Mouse (Mus musculus) lung, embryonic 14.5 days (tissue): Measurements from ENCODE around the gene Ypel4. TPM values are rescaled to one million over a fixed set of nuclear protein-coding genes. Genes with fewer than 3 reads are reported as not detected.

Experiments
- ATAC-seq: fragments of 200-750 bp; cut with Nextera tagmentation; 2 replicates; pipeline ENCODE4 v1.8.0; 2017; ENCODE audit warnings: mild to moderate bottlenecking, moderate TSS enrichment, moderate library complexity; ENCODE audit not compliant: insufficient read depth
- DNase-seq: peaks from one replicate; pipeline ENCODE4 v3.0.0-alpha.2; 2015
- H3K27ac ChIP-seq: fragments of 300-500 bp; sonication (generic); 2 replicates; pipeline ENCODE4 v1.5.1; 2014; ENCODE audit warnings: low read depth, mild to moderate bottlenecking, moderate library complexity
- H3K27me3 ChIP-seq: fragments of 300-500 bp; sonication (generic); 2 replicates; pipeline ENCODE4 v1.6.1; 2014; ENCODE audit warnings: low read length, control low read depth; ENCODE audit not compliant: insufficient read depth
- H3K36me3 ChIP-seq: fragments of 300-500 bp; sonication (generic); 2 replicates; pipeline ENCODE4 v1.6.1; 2014; ENCODE audit warnings: control low read depth; ENCODE audit not compliant: insufficient read depth
- H3K4me1 ChIP-seq: fragments of 300-500 bp; sonication (generic); 2 replicates; pipeline ENCODE4 v1.6.1; 2014; ENCODE audit warnings: antibody characterized with exemption, control low read depth; ENCODE audit not compliant: insufficient read depth
- H3K4me2 ChIP-seq: fragments of 300-500 bp; sonication (generic); 2 replicates; pipeline ENCODE4 v1.6.1; 2014; ENCODE audit warnings: mild to moderate bottlenecking
- H3K4me3 ChIP-seq: fragments of 300-500 bp; sonication (generic); 2 replicates; pipeline ENCODE4 v1.5.1; 2014; ENCODE audit warnings: low read depth, low read length
- H3K9ac ChIP-seq: fragments of 300-500 bp; sonication (generic); 2 replicates; pipeline ENCODE4 v1.6.1; 2014
- H3K9me3 ChIP-seq: fragments of 300-500 bp; sonication (generic); 2 replicates; pipeline ENCODE4 v1.6.1; 2016; ENCODE audit warnings: low read depth, low read length, control low read depth
- CTCF ChIP-seq: IDR thresholded peaks from 2 replicates; pipeline ENCODE4 v1.5.1; 2016; ENCODE audit warnings: antibody characterized with exemption, low read depth
- WGBS: fragments of 180-500 bp; shearing (Covaris S2); extraction: QIAGEN DNeasy Blood & Tissue Kit; methylation state at CpG from one replicate; pipeline ENCODE4 v1.1.7; 2014; 5-methylcytosine and 5-hydroxymethylcytosine counted together
- polyA plus RNA-seq: library from polyadenylated mRNA; unstranded; fragments of >200 nt; fragmentation: Nextera tagmentation; extraction: Ambion mirVana; gene quantifications from 2 replicates; pipeline ENCODE4 v1.2.1, GENCODE M21; 2014

Ypel4 gene
- polyA plus RNA-seq, 1 experiment from 2014 or later, result 7.4 TPM

DNA sequence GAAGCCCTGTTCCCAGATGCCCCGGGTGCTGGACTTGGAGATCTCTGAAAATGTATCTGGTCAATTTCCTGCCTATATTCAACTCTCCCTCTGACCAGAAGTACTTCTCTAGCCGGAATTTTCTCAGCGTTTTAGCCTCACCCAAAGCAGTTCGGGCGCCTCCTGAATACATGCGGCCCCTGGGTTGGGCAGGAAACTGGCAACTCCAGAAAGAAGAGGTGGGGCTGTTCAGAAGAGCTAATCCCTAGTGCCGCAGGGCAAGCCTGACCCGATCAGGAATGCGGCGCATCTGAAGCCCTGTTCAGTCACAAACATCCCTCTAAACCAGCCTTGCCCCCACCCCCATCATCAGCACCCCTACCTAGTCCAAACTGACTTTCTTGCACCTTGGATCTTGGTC lies 10.3 kb downstream of the Ypel4 start:
- H3K4me3 ChIP-seq, result peak overlapping the region; percentile 94
- no peaks in the 10 kb centered on the region for H3K27me3 ChIP-seq
- under 1% methylated on average over 10 of the region's 10 CpGs for WGBS
- H3K4me2 ChIP-seq, result peak overlapping the region; percentile 94
- DNase-seq (peak; percentile 65), ATAC-seq (peak; percentile 39)
- no peak for TF ChIP-seq CTCF
- H3K27ac ChIP-seq, result peak overlapping the region; percentile 100
- H3K4me1 ChIP-seq, result peaks cover 12% of the 10 kb centered on the region
- H3K9me3 ChIP-seq, result no peaks in the 10 kb centered on the region
- H3K9ac ChIP-seq, result peak overlapping the region; percentile 100
- H3K36me3 ChIP-seq, result peaks cover 21% of the 10 kb centered on the region

DNA sequence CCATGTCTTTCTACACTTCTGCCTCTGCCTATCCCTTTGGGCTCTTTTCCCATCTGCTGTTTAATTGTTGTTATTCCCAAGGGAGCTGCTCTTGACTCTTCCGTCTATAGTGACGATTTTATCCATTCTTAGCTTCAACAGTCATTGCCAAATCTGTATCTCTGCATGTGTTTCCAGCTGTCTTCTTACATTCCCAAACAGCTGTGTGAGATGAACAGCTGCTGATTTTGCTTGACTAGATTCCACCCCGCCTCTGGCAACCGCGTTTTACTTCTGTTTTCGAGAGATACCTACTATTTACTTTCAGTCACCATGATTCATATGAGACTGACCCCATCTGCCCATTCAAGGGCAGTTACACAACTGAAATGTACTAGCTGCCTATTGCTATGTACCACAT lies 16.3 kb downstream of the Ypel4 start:
- H3K9me3 ChIP-seq, result no peaks in the 10 kb centered on the region
- H3K27ac ChIP-seq, result no peak overlapping the region
- DNase-seq (peak; percentile 72), ATAC-seq (peak; percentile 56; the same call in 1 of the 2 replicates)
- no peak overlapping the region for H3K4me2 ChIP-seq
- no peak overlapping the region for H3K9ac ChIP-seq
- no peaks in the 10 kb centered on the region for H3K27me3 ChIP-seq
- no peak for TF ChIP-seq CTCF
- no peak overlapping the region for H3K4me3 ChIP-seq
- H3K36me3 ChIP-seq, result no peaks in the 10 kb centered on the region
- H3K4me1 ChIP-seq, result no peaks in the 10 kb centered on the region
- 41% methylated on average over 6 of the region's 6 CpGs for WGBS

DNA sequence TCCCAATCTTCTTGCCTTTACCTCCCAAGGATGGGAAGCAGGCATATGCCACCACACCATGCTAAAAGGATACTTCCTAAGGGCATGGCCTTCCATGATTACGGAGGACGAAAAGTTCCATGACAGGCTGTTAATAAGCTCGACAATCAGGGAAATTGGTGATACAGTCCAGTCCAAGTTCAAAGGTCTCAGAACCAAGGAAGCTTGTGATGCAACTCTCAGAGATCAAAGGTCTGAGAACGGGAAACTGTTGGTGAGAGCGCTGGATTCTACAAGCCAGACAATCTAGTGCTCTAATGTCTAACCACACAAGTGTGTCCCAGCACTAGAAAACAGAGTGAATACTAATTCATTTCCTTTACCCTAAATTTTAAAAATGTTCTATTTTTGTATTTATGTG lies 22.4 kb downstream of the Ypel4 start:
- no peaks in the 10 kb centered on the region for H3K36me3 ChIP-seq
- WGBS, result 68% methylated on average over 5 of the region's 5 CpGs
- DNase-seq (no peak), ATAC-seq (no peak)
- no peak overlapping the region for H3K4me2 ChIP-seq
- no peak overlapping the region for H3K4me3 ChIP-seq
- no peak overlapping the region for H3K9ac ChIP-seq
- TF ChIP-seq CTCF, result no peak
- no peak overlapping the region for H3K27ac ChIP-seq
- no peaks in the 10 kb centered on the region for H3K4me1 ChIP-seq
- H3K27me3 ChIP-seq, result no peaks in the 10 kb centered on the region
- no peaks in the 10 kb centered on the region for H3K9me3 ChIP-seq

DNA sequence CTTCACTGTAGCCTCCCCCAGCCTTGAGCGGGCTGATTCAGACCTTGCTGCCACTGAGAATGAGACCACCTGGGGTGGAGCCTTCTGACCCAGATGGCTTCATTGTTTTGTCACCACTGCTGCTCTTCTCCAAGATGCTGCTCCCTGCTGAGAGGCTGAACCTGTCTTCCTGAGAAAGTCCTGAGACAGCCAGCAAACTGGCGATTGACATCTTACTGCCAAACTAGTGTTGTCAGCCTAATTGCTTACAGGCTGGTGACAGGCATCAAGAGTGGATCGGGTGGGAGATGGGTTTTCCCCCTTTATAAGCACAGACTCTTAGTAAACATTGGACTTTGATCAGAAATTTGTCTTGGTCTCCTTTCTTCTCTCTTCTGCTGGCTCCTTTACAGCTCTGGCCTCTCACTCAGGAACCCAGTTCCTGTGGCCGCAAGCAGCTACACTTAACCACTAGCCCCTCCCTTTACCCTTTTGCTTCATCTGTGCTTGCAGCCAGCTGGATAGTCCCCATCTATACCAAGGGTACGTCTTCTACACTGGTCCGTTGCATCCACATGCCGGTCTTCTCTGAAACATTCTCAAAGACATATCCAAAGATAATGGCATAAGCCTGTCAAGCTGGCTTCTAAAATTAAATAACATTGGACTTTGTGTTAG lies 23.3 kb downstream of the Ypel4 start:
- H3K9me3 ChIP-seq, result no peaks in the 10 kb centered on the region
- TF ChIP-seq CTCF, result no peak
- WGBS, result 51% methylated on average over 7 of the region's 7 CpGs
- no peak for ATAC-seq
- H3K27ac ChIP-seq, result no peak overlapping the region
- no peaks in the 10 kb centered on the region for H3K27me3 ChIP-seq
- no peaks in the 10 kb centered on the region for H3K36me3 ChIP-seq
- no peak for DNase-seq
- no peaks in the 10 kb centered on the region for H3K4me1 ChIP-seq
- H3K4me2 ChIP-seq, result no peak overlapping the region
- no peak overlapping the region for H3K4me3 ChIP-seq
- H3K9ac ChIP-seq, result no peak overlapping the region

DNA sequence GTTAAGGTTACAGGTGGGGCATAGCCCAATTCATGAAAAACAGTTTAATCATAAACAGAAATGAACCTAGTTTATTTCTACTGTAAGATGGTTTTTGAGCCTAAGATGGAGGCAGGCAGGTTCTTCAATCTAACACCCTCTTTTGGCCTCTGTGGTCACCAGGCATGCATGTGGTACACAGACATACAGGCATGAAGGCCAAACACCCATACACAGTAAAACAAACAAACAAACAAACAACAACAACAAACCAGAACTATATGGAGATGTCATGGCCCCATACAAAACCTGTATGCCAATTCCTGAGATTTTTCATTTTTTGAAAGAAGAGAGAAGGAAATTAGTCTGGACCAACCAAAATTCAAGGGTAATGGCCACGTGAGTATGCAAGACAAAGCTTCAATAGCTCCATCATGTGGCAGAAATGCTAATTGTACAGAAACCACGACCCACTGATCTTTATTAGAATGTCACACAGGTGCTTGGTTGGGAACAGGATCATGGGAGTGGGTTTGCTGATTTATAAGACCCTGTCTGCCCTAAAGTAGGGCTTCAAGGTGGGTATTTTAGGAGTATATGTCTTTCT lies 24.8 kb downstream of the Ypel4 start:
- no peak overlapping the region for H3K4me3 ChIP-seq
- H3K4me2 ChIP-seq, result no peak overlapping the region
- peak; percentile 80 for TF ChIP-seq CTCF
- no peak overlapping the region for H3K9ac ChIP-seq
- peak; percentile 75 for ATAC-seq
- H3K4me1 ChIP-seq, result no peaks in the 10 kb centered on the region
- WGBS, result 0% methylated on average over 2 of the region's 2 CpGs
- H3K9me3 ChIP-seq, result no peaks in the 10 kb centered on the region
- H3K27me3 ChIP-seq, result no peaks in the 10 kb centered on the region
- no peak overlapping the region for H3K27ac ChIP-seq
- peak; percentile 86 for DNase-seq
- no peaks in the 10 kb centered on the region for H3K36me3 ChIP-seq

DNA sequence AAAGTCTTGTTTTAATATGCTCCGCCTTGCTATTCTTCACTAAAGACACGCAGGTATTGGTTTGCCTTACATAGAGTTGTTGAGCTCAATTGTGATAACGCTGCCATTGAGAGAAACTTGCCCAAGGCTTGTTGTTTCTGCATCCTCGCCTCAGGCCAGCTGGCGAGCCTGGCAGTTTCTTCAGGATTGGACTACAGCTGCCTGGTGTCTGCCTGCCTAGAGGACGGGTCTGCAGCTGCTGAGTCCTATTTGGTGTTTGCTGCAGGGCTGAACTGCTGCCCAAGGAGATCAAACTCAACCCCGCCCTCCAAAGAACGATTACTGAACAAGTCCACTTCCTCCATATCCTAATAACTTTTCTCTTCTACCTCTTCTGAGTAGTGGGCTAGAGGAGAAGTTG lies 26.9 kb downstream of the Ypel4 start:
- H3K4me1 ChIP-seq, result no peaks in the 10 kb centered on the region
- H3K9me3 ChIP-seq, result no peaks in the 10 kb centered on the region
- no peak overlapping the region for H3K27ac ChIP-seq
- H3K27me3 ChIP-seq, result no peaks in the 10 kb centered on the region
- no peak overlapping the region for H3K9ac ChIP-seq
- ATAC-seq, result no peak
- H3K4me2 ChIP-seq, result no peak overlapping the region
- H3K36me3 ChIP-seq, result 0 out of 2 replicates have a peak, but pooled peaks cover under 1% of the 10 kb centered on the region
- WGBS, result 58% methylated on average over 8 of the region's 8 CpGs
- no peak for TF ChIP-seq CTCF
- H3K4me3 ChIP-seq, result no peak overlapping the region
- no peak for DNase-seq

DNA sequence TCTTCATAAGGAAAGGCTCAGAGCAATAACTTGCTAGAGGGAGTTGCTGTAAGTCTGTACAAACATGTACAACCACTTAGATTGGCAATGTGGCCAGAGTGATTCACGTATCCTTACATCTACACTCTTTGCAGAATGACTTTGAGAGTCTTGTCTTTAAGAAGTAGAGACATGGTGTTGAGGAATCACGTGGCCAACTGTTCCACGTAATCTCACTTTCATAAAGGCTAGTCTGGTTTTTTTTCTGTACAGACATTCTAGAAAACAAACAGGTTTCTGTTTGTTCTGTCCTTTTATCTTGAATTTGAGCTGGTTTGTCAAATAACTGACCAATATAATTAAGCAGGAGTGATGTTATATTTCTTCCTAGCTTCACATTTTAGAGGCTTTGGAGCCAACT lies 27.5 kb downstream of the Ypel4 start:
- DNase-seq (no peak), ATAC-seq (no peak)
- no peaks in the 10 kb centered on the region for H3K4me1 ChIP-seq
- H3K4me2 ChIP-seq, result no peak overlapping the region
- no peaks in the 10 kb centered on the region for H3K27me3 ChIP-seq
- H3K9ac ChIP-seq, result no peak overlapping the region
- no peaks in the 10 kb centered on the region for H3K9me3 ChIP-seq
- 0 out of 2 replicates have a peak, but pooled peaks cover 2% of the 10 kb centered on the region for H3K36me3 ChIP-seq
- H3K27ac ChIP-seq, result no peak overlapping the region
- 69% methylated on average over 3 of the region's 3 CpGs for WGBS
- H3K4me3 ChIP-seq, result no peak overlapping the region
- TF ChIP-seq CTCF, result no peak
